Mouse (Mus musculus) thymus, adult 2 months (tissue): ENCODE results near the gene Hdac9. TPM values are rescaled to one million over a fixed set of nuclear protein-coding genes. Genes with fewer than 3 reads are reported as not detected.

Experiments
- DNase-seq: peaks from one replicate; pipeline ENCODE4 v3.0.0; 2021
- H3K27ac ChIP-seq: fragments of 200-500 bp; 2 replicates; pipeline ENCODE4 v1.5.1; 2012; ENCODE audit warnings: low read length, control low read depth; ENCODE audit not compliant: control insufficient read depth, insufficient read depth
- H3K27me3 ChIP-seq: fragments of 200-500 bp; 2 replicates; pipeline ENCODE4 v1.6.1; 2012; ENCODE audit warnings: mild to moderate bottlenecking, low read length, moderate library complexity, mixed read lengths; ENCODE audit not compliant: control insufficient read depth, insufficient read depth
- H3K36me3 ChIP-seq: fragments of 200-500 bp; 2 replicates; pipeline ENCODE4 v1.6.1; 2012; ENCODE audit warnings: mild to moderate bottlenecking, low read length, moderate library complexity; ENCODE audit not compliant: control insufficient read depth, insufficient read depth
- H3K4me1 ChIP-seq: fragments of 200-500 bp; replicated peaks from 2 replicates; pipeline ENCODE4 v1.6.1; 2012; ENCODE audit warnings: low read length; ENCODE audit not compliant: control insufficient read depth, insufficient read depth
- H3K4me3 ChIP-seq: fragments of 200-500 bp; 2 replicates; pipeline ENCODE4 v1.5.1; 2012; ENCODE audit warnings: mild to moderate bottlenecking, low read length, control low read depth, moderate library complexity; ENCODE audit not compliant: control insufficient read depth, insufficient read depth
- CTCF ChIP-seq: fragments of 200-500 bp; IDR thresholded peaks from 2 replicates; pipeline ENCODE4 v1.5.1; 2012; ENCODE audit warnings: mild to moderate bottlenecking, control low read depth, low read length, moderate library complexity, borderline replicate concordance; ENCODE audit not compliant: control insufficient read depth, poor library complexity, insufficient read depth; ENCODE audit errors: extremely low read depth
- POLR2A ChIP-seq: fragments of 200-500 bp; IDR thresholded peaks from 2 replicates; pipeline ENCODE4 v1.6.1; 2012; ENCODE audit warnings: mild to moderate bottlenecking, low read length, control low read depth, moderate library complexity; ENCODE audit not compliant: control insufficient read depth, poor library complexity, insufficient read depth; ENCODE audit errors: extremely low read depth
- WGBS: fragments of 180-500 bp; shearing (Covaris S2); methylation state at CpG from one replicate; pipeline ENCODE4 v1.1.7; 2018; 5-methylcytosine and 5-hydroxymethylcytosine counted together
- polyA plus RNA-seq: library from polyadenylated mRNA; depleted of rRNA; stranded (reverse); fragments of >200 nt; gene quantifications from 2 replicates; pipeline ENCODE4 v1.2.3, GENCODE M21; 2012

Gene Hdac9
- polyA plus RNA-seq, 1 experiment, result 1.9 TPM

DNA sequence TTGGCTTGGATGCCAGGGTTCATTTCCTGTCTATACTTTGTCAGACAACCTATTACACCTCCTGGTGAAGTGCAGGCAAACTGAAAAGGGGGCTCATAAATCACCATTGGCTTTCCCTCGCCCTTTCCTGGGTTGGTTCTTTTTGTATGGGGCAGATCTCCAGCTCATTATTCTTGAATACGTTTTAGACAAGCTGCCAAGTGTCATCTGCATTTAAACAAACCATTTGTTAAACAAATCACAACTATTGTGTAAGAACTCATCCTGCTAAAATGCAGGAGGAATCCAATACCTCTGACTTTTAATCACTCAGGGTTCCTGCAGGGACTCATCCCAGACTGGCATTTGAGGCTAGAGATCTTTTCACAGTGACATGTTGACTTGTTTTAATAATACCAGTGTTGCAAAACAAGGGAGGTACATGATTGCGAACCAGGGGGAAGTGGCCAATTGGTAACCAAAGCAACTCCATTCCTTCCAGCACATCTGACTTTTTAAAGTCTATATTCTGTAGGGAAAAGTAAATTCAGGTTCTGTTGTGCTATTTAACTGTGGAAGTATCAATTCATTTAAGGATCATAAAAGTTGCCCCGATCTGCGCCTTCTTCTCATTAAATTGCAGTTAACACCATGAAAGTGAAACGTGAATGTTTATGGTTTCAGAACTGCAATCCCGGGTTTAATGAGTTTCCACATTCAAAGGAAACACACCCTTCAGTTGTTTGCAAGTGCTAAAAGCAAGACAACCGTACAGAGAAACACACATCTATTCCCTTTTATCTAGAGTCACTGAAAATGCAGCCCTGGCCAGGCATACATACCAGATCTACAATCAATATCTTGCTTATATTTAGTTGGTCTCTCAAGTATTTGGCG, 696.6 kb downstream of the Hdac9 start:
- Histone ChIP-seq H3K4me1 (no peaks in the 10 kb centered on the region), H3K36me3 (no peaks in the 10 kb centered on the region), H3K4me3 (no peak overlapping the region), H3K27ac (no peak overlapping the region), H3K27me3 (no peaks in the 10 kb centered on the region)
- WGBS, result 81% methylated on average over 9 of the region's 9 CpGs
- no peak for DNase-seq
- TF ChIP-seq POLR2A, result no peak
- TF ChIP-seq CTCF, result no peak

DNA sequence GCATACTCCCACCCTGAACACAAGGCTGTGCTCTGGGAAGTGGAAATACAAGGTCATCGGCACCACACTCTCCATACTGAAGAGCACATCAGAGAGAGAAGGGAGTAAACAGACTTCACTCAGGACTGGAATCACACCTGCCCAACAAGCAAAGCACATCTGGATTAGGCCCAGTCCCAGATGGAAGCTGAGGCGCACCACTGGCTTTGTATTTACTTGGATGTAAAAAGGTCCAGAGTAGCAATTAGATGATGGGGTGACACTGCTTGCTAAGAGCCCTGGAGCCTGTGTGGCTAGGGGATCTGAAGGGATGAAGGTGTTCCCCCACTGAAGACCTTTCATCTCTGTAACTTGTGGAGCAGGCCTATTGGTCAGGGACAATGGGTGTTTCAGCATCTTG, 698.3 kb downstream of the Hdac9 start:
- H3K36me3 ChIP-seq, result no peaks in the 10 kb centered on the region
- 93% methylated on average over 2 of the region's 2 CpGs for WGBS
- no peak for DNase-seq
- no peak overlapping the region for H3K4me3 ChIP-seq
- H3K4me1 ChIP-seq, result no peaks in the 10 kb centered on the region
- TF ChIP-seq POLR2A, result no peak
- H3K27me3 ChIP-seq, result no peaks in the 10 kb centered on the region
- H3K27ac ChIP-seq, result no peak overlapping the region

DNA sequence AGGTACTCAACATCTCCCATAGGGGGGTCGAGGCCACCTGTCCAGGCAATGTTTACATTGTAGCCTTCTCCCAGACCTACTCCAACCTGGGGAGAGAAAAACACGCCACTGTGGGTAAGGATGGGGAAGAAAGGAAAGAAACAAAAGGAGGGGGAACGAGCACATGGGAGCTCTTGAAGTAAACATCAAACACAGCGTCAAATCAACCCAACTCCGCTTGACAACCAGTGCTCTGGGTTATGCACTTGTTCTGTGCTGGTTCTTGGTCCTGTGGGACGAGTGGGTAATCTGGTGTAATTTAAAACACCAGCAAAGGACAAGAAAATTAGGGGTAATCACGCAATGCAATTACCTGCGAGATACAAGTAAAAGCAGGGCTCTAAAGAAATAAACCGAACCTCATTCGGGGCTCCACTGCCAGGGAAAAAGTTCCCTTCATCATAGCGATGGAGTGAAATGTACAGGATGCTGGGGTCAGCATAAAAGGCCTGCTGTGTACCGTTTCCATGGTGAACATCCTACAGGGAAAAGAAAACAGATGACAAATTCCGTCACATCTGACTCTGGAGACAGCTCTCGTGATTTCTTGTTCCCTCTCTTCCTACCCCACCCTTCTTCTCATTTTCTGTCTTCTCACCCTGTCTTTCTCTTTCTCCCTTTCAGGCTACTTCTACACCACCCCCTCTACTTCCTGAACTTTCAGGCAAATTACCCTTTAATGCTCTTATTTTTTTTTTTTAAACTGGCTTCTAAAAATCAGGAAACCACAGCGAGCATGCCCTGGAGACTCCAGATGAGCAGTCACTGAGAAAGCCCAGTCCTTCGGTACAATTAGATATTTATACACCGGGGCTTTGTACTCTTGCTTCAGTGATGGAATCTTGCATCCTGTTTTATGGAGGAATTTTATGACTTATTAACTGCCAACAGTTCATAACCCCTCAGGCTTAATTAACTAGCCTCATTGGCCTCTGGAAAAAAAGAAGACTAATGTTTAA, 701.6 kb downstream of the Hdac9 start:
- Histone ChIP-seq H3K4me3 (no peak overlapping the region), H3K36me3 (no peaks in the 10 kb centered on the region), H3K27me3 (no peaks in the 10 kb centered on the region), H3K27ac (no peak overlapping the region), H3K4me1 (no peaks in the 10 kb centered on the region)
- DNase-seq, result no peak
- WGBS, result 59% methylated on average over 17 of the region's 17 CpGs
- no peak for TF ChIP-seq POLR2A
- no peak for TF ChIP-seq CTCF

DNA sequence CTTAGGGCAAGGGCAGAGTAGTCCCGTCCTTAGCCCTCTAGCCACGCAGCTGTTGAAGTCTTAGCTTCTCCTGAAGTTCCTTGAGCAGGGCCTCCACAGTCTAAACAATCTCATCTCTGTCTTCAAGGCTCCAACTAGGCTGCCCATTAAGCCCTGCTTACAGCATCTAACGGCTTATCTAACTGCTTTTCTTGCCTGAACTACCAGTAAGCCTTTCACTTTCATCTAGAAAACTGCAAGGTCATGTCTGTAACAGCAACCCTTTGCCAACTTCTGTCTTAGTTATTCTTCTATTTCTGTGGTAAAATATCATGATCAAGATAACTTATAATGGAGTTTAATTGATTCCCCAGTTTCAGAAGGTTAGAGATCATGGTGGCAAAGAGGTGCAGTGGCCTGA, 704.7 kb downstream of the Hdac9 start:
- no peak for DNase-seq
- TF ChIP-seq CTCF (no peak), POLR2A (no peak)
- WGBS, result 45% methylated on average over 3 of the region's 3 CpGs
- Histone ChIP-seq H3K27me3 (no peaks in the 10 kb centered on the region), H3K36me3 (no peaks in the 10 kb centered on the region), H3K4me1 (no peaks in the 10 kb centered on the region), H3K27ac (no peak overlapping the region), H3K4me3 (no peak overlapping the region)

DNA sequence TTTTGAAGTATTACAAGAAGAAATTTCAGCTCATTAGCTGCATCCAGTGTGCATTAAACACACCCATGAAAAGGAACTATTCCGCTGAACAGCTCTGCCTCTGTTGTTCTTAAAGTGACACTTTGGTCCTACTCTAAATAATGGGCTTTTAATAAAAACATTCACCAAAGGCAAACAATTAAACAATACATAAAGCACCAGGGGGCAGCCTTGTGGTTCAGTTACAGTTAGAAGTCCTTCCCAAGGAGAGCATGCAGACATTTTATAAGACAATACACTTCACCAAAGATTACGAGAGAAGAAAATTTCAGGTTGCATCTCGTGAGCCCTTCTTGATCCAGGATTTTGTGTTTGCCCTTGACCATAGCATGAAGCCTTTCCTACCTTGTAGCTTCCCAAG, 715.4 kb downstream of the Hdac9 start:
- no peak overlapping the region for H3K4me3 ChIP-seq
- no peaks in the 10 kb centered on the region for H3K27me3 ChIP-seq
- 91% methylated on average over 3 of the region's 3 CpGs for whole genome bisulfite sequencing
- no peaks in the 10 kb centered on the region for H3K4me1 ChIP-seq
- no peaks in the 10 kb centered on the region for H3K36me3 ChIP-seq
- no peak for TF ChIP-seq CTCF
- DNase-seq, result no peak
- no peak overlapping the region for H3K27ac ChIP-seq

DNA sequence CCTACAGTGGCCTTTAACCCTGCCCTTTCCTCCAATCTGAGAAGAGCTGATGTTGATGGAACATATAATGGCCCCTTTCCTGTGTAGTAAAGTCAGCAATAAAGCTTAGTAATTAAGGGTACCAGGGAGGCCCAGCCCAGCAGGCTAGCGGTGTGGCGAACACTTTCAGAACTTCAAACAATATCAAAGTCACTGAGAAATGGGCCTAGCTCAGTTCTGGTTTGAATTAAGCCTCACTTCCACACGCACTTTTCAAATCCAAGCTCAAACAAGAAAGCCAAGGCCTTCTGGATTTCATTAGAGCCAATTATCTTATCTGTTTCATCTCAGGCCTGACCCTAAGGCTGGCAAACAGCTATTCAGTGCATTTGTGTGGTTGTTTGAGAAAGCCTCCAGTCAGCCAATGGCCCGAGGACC, 716.9 kb downstream of the Hdac9 start:
- H3K27ac ChIP-seq, result no peak overlapping the region
- no peaks in the 10 kb centered on the region for H3K27me3 ChIP-seq
- TF ChIP-seq POLR2A, result no peak
- H3K4me1 ChIP-seq, result no peaks in the 10 kb centered on the region
- WGBS, result 98% methylated on average over 4 of the region's 4 CpGs
- H3K36me3 ChIP-seq, result no peaks in the 10 kb centered on the region
- no peak overlapping the region for H3K4me3 ChIP-seq
- no peak for DNase-seq
